Mouse (Mus musculus) embryonic facial prominence, embryonic 15.5 days (tissue): ENCODE measurements around the gene Tex22. TPM values are rescaled to one million over a fixed set of nuclear protein-coding genes. Genes with fewer than 3 reads are reported as not detected.

Experiments
- ATAC-seq: fragments of 200-750 bp; cut with Nextera tagmentation; 2 replicates; pipeline ENCODE4 v1.8.0; 2017; ENCODE audit warnings: low read depth, moderate TSS enrichment; ENCODE audit not compliant: insufficient number of reproducible peaks, low FRiP score, low TSS enrichment
- H3K27ac ChIP-seq: fragments of 300-500 bp; sonication (generic); replicated peaks from 2 replicates; pipeline ENCODE4 v1.5.1; 2015; ENCODE audit warnings: mild to moderate bottlenecking, inconsistent platforms
- H3K27me3 ChIP-seq: fragments of 300-500 bp; sonication (generic); 2 replicates; pipeline ENCODE4 v1.6.1; 2015; ENCODE audit warnings: inconsistent platforms
- H3K36me3 ChIP-seq: fragments of 300-500 bp; sonication (generic); 2 replicates; pipeline ENCODE4 v1.6.1; 2015; ENCODE audit warnings: mild to moderate bottlenecking, inconsistent platforms
- H3K4me1 ChIP-seq: fragments of 300-500 bp; sonication (generic); 2 replicates; pipeline ENCODE4 v1.6.1; 2015; ENCODE audit warnings: inconsistent platforms
- H3K4me2 ChIP-seq: fragments of 300-500 bp; sonication (generic); replicated peaks from 2 replicates; pipeline ENCODE4 v1.6.1; 2015; ENCODE audit warnings: mild to moderate bottlenecking, inconsistent platforms
- H3K4me3 ChIP-seq: fragments of 300-500 bp; sonication (generic); replicated peaks from 2 replicates; pipeline ENCODE4 v1.5.1; 2015; ENCODE audit warnings: mild to moderate bottlenecking, inconsistent platforms
- H3K9ac ChIP-seq: fragments of 300-500 bp; sonication (generic); 2 replicates; pipeline ENCODE4 v1.6.1; 2015; ENCODE audit warnings: inconsistent platforms
- H3K9me3 ChIP-seq: fragments of 300-500 bp; sonication (generic); replicated peaks from 2 replicates; pipeline ENCODE4 v1.6.1; 2016; ENCODE audit warnings: inconsistent platforms
- WGBS: fragments of 180-500 bp; shearing (Covaris S2); methylation state at CpG from one replicate; pipeline ENCODE4 v1.1.7; 2015; 5-methylcytosine and 5-hydroxymethylcytosine counted together
- polyA plus RNA-seq: library from polyadenylated mRNA; unstranded; fragments of >200 nt; fragmentation: Nextera tagmentation; extraction: Ambion mirVana; gene quantifications from 2 replicates; pipeline ENCODE4 v1.2.1, GENCODE M21; 2015

Gene Tex22
- polyA plus RNA-seq, 1 experiment from 2014 or later, result not detected

DNA sequence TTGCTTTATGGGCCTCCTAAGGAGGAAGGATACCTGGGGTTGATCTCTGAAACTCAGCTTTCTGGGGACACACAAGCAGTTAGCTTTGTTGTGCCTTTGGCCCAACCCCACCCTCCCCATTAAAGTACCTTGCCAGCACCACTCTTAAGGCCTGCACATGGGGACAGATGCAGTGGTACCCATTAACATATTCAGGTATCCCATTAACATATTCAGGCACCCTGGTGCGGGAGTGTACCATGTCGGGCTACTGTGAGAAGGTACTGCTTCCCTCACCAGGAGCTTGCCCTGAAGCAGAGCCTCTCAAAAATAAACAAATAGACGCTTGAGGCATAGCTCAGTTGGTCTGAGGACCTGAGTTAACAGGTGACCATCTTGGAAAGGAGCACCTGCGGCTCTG, 13.7 kb downstream of the Tex22 start:
- no peaks in the 10 kb centered on the region for H3K36me3 ChIP-seq
- ATAC-seq, result no peak
- no peak overlapping the region for H3K9ac ChIP-seq
- 37% methylated on average over 4 of the region's 4 CpGs for WGBS
- no peak overlapping the region for H3K27ac ChIP-seq
- H3K4me2 ChIP-seq, result no peak overlapping the region
- H3K9me3 ChIP-seq, result no peaks in the 10 kb centered on the region
- H3K27me3 ChIP-seq, result 0 out of 2 replicates have a peak, but pooled peaks cover 4% of the 10 kb centered on the region
- no peaks in the 10 kb centered on the region for H3K4me1 ChIP-seq
- H3K4me3 ChIP-seq, result no peak overlapping the region

GRCm38 (mm10) chr12:113089107-113089506, 14.8 kb downstream of the Tex22 start:
- Histone ChIP-seq H3K9ac (no peak overlapping the region), H3K36me3 (no peaks in the 10 kb centered on the region), H3K27me3 (0 out of 2 replicates have a peak, but pooled peaks cover 4% of the 10 kb centered on the region), H3K9me3 (no peaks in the 10 kb centered on the region), H3K4me1 (no peaks in the 10 kb centered on the region), H3K4me3 (no peak overlapping the region), H3K4me2 (no peak overlapping the region), H3K27ac (no peak overlapping the region)
- WGBS, result 85% methylated on average over 6 of the region's 6 CpGs
- ATAC-seq, result no peak

DNA sequence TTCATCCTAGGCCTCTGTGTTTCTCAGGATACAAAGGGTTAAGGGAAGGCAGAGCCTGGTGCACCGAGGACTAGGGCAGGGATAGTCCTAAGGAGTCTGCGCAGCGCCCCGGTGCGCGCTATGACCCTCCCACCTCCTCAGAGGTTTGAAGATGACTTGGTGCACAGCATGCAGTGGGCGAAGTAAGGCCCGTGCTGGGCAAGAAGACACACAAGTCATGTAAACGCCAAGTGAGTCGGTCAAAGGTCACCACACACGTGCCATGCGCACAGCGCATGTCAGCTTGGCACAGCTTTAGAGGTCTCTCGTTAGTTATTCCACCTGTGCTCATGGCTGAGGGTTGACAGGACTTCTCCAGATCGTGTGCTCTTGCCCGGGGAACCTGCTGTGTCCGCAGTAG, 15.8 kb downstream of the Tex22 start:
- Histone ChIP-seq H3K27me3 (0 out of 2 replicates have a peak, but pooled peaks cover 4% of the 10 kb centered on the region), H3K4me2 (no peak overlapping the region), H3K9ac (no peak overlapping the region), H3K9me3 (no peaks in the 10 kb centered on the region), H3K4me1 (no peaks in the 10 kb centered on the region), H3K36me3 (no peaks in the 10 kb centered on the region), H3K27ac (no peak overlapping the region), H3K4me3 (no peak overlapping the region)
- 82% methylated on average over 17 of the region's 17 CpGs for WGBS
- ATAC-seq, result no peak

GRCm38 (mm10) chr12:113097040-113097439, 22.7 kb downstream of the Tex22 start:
- no peaks in the 10 kb centered on the region for H3K36me3 ChIP-seq
- no peak overlapping the region for H3K9ac ChIP-seq
- no peaks in the 10 kb centered on the region for H3K27me3 ChIP-seq
- peaks cover 36% of the 10 kb centered on the region for H3K4me1 ChIP-seq
- peak overlapping the region; percentile 98 for H3K4me3 ChIP-seq
- WGBS, result 89% methylated on average over 5 of the region's 5 CpGs
- H3K9me3 ChIP-seq, result no peaks in the 10 kb centered on the region
- no peak; the same call in 1 of the 2 replicates for ATAC-seq
- peak overlapping the region; percentile 87 for H3K4me2 ChIP-seq
- H3K27ac ChIP-seq, result no peak overlapping the region

- peak within 1 kb of the TSS; percentile 82 for H3K27ac ChIP-seq
- H3K4me2 ChIP-seq, result peak within 1 kb of the TSS; percentile 87
- H3K27me3 ChIP-seq, result no peaks in the 10 kb centered on the region
- H3K9me3 ChIP-seq, result no peaks in the 10 kb centered on the region
- WGBS, result 2% methylated on average over 20 of the region's 53 CpGs
- H3K4me3 ChIP-seq, result peak within 1 kb of the TSS; percentile 98
- peaks cover under 1% of the 10 kb centered on the region; the same call in 1 of the 2 replicates for H3K36me3 ChIP-seq
- peak; percentile 78 for ATAC-seq
- peak within 1 kb of the TSS; percentile 93 for H3K9ac ChIP-seq
- H3K4me1 ChIP-seq, result peaks cover 43% of the 10 kb centered on the region
Measured at GRCm38 (mm10) chr12:113097749-113098281, 23.5 kb downstream of the Tex22 start, which contains the start of gene Mta1. Mta1 (plus strand) TSS chr12:113098278.

DNA sequence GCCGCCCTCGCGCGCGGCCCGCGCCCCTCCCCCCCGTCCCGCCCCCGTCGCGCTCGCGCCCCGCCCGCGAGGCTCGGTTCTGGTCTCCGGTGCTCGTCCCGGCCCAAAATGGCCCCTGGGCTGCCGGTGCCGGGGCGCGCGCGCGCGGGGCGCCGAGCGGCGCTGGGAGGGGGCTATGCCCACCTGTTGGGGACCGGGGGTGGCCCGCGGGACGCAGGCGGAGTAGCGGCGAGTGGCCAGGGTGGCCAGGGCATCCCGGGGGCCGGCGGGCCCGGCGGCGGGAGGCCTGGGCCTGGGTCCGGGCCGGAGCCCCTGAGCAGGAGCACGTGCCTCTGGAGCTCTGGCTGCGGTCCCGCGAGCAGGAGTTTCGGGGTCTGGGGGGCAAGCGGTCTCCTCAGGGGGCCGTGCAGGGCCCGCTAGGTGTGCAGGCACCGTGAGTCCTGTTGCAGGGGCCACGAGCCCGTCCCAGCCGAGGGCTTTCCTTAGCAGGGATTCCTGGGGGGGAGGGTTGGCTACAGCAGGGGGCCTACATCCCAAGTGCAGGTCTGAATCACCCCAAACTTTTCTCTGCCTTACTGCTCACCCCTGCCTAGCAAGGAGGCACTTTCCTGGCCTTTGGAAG, 24.3 kb downstream of the Tex22 start:
- H3K27me3 ChIP-seq, result no peaks in the 10 kb centered on the region
- ATAC-seq, result no peak
- H3K36me3 ChIP-seq, result peaks cover 3% of the 10 kb centered on the region; the same call in 1 of the 2 replicates
- peak overlapping the region; percentile 93 for H3K9ac ChIP-seq
- H3K4me3 ChIP-seq, result peak overlapping the region; percentile 98
- under 1% methylated on average over 52 of the region's 60 CpGs for WGBS
- peak overlapping the region; percentile 82 for H3K27ac ChIP-seq
- peak overlapping the region; percentile 83 for H3K4me2 ChIP-seq
- H3K9me3 ChIP-seq, result no peaks in the 10 kb centered on the region
- H3K4me1 ChIP-seq, result peaks cover 45% of the 10 kb centered on the region

DNA sequence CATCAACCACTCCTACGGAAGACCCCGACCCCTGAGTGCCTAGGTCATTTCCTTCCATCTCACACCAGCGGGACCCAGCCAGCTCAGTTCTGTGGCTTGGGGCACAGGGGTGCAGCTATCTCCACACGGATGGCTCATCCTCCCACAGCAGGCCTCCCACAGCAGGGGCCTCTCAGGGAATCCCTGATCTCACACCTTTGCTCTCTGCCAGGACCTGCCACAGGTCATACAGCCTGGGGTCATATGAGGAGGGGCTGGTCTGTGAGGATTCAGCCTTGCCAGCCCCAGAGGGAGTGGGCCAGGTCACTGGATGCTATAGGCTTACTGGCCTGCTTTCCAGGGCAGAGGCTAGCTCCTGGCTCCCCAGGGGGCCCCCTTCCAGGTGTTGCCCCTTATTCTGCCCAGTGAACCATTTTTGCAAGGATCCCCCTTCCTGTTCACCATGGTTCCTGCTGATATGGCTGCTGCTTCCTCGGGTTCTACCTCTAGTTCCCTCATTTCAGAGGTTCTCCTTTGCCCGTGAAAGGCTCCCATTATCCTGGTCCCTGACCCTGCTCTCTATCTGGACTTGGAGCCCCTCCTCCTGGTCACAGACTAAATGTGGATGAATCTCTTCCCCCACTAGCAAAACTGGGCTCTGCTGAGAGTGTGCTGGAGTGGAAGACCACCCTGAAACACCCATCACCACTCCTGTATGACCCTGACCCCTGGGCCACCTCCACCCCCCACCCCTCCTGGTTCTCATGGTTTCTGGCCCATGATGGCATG, 25.4 kb downstream of the Tex22 start:
- Histone ChIP-seq H3K9me3 (no peaks in the 10 kb centered on the region), H3K27me3 (no peaks in the 10 kb centered on the region), H3K36me3 (peaks cover 3% of the 10 kb centered on the region; the same call in 1 of the 2 replicates), H3K9ac (peak overlapping the region; percentile 93), H3K4me2 (peak overlapping the region; percentile 83), H3K27ac (peak overlapping the region; percentile 82; the same call in 1 of the 2 replicates), H3K4me3 (peak overlapping the region; percentile 98), H3K4me1 (peaks cover 45% of the 10 kb centered on the region)
- no peak for ATAC-seq
- WGBS, result 23% methylated on average over 6 of the region's 6 CpGs

GRCm38 (mm10) chr12:113100448-113101076, 26.3 kb downstream of the Tex22 start:
- 0 out of 2 replicates have a peak overlapping the region, but pooled peaks have one; percentile 2 for H3K27ac ChIP-seq

DNA sequence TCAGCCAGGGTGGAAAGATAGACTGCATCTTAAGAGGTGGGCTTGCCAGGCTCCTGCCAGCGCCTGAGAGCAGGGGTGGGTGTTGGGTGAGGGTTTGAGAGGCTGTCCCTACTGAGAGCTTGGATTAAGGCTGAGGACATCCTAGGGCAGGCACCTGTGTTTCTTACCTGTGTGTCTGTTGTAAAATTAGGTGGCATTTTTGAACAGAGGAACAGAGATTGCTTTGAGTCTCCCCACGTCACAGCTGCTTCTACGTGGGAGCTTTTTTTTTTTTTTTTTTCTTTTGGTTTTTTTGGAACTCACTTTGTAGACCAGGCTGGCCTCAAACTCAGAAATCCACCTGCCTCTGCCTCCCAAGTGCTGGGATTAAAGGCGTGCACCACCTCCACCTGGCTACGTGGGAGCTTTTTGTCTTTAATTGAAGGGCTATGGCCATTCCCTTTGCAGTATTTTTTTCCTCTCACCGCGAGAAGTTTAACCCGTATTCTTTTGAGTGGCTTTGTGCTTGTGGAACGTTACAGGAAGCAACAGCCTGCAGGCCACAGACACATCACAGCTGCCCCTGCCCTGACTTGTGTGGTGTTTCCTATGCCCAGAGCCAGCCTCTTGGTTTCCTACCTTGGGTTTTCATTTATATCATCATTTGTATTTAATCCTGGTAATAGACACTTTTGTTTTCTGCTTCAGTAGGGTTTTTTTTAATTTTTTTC, 27.1 kb downstream of the Tex22 start:
- Histone ChIP-seq H3K36me3 (peaks cover 8% of the 10 kb centered on the region; the same call in 1 of the 2 replicates), H3K4me3 (no peak overlapping the region), H3K27me3 (no peaks in the 10 kb centered on the region), H3K4me1 (peaks cover 45% of the 10 kb centered on the region), H3K4me2 (no peak overlapping the region), H3K9me3 (no peaks in the 10 kb centered on the region), H3K27ac (0 out of 2 replicates have a peak overlapping the region, but pooled peaks have one; percentile 2), H3K9ac (no peak overlapping the region)
- no peak for ATAC-seq
- WGBS, result 80% methylated on average over 9 of the region's 9 CpGs

More at GRCm38 (mm10) chr12:113100448-113101076, 26.3 kb downstream of the Tex22 start:
- Histone ChIP-seq H3K9me3 (no peaks in the 10 kb centered on the region), H3K27me3 (no peaks in the 10 kb centered on the region), H3K4me2 (no peak overlapping the region), H3K4me1 (peaks cover 45% of the 10 kb centered on the region), H3K36me3 (peaks cover 5% of the 10 kb centered on the region; the same call in 1 of the 2 replicates), H3K4me3 (no peak overlapping the region), H3K9ac (no peak overlapping the region)
- no peak for ATAC-seq
- 71% methylated on average over 5 of the region's 5 CpGs for WGBS

GRCm38 (mm10) chr12:113102461-113102860, 28.2 kb downstream of the Tex22 start:
- whole genome bisulfite sequencing, result 57% methylated on average over 6 of the region's 6 CpGs
- no peak overlapping the region; the same call in 1 of the 2 replicates for H3K9ac ChIP-seq
- no peak overlapping the region for H3K4me2 ChIP-seq
- H3K9me3 ChIP-seq, result no peaks in the 10 kb centered on the region
- H3K4me3 ChIP-seq, result no peak overlapping the region
- ATAC-seq, result no peak
- peaks cover 38% of the 10 kb centered on the region for H3K4me1 ChIP-seq
- H3K27ac ChIP-seq, result no peak overlapping the region
- peaks cover 8% of the 10 kb centered on the region; the same call in 1 of the 2 replicates for H3K36me3 ChIP-seq
- no peaks in the 10 kb centered on the region for H3K27me3 ChIP-seq
